Mouse (Mus musculus): ENCODE data around the gene Gfra4.

The Gfra4 gene

GRCm38 (mm10) chr2:131042988-131043387 lies at the start of gene Gfra4:
Gfra4 (minus strand) TSS chr2:131043088.
- DNase-seq (ENCODE audit: low read depth, low spot score), result no peak

- DNase-seq (ENCODE audit: low read depth, low spot score), result no peak
Measured at GRCm38 (mm10) chr2:131090852-131091251, 48.0 kb upstream of the Gfra4 start.

- DNase-seq (ENCODE audit: low read depth, low spot score), result no peak
Measured at GRCm38 (mm10) chr2:131089634-131090033, 46.7 kb upstream of the Gfra4 start.

GRCm38 (mm10) chr2:131088581-131088980 lies 45.7 kb upstream of the Gfra4 start:
- no peak for DNase-seq (ENCODE audit: low read depth, low spot score)

- no peak for DNase-seq (ENCODE audit: low read depth, low spot score)
Measured at GRCm38 (mm10) chr2:131086667-131087390, 43.9 kb upstream of the Gfra4 start, which contains the start of gene Siglec1. Siglec1 (minus strand) TSS chr2:131086765.

GRCm38 (mm10) chr2:131084206-131084605 lies 41.3 kb upstream of the Gfra4 start:
- DNase-seq (ENCODE audit: low read depth, low spot score), result no peak

GRCm38 (mm10) chr2:131080507-131080906 lies 37.6 kb upstream of the Gfra4 start:
- DNase-seq (ENCODE audit: low read depth, low spot score), result no peak

- no peak for DNase-seq (ENCODE audit: low read depth, low spot score)
Measured at GRCm38 (mm10) chr2:131072536-131072935, 29.6 kb upstream of the Gfra4 start.

GRCm38 (mm10) chr2:131067481-131067880 lies 24.6 kb upstream of the Gfra4 start:
- DNase-seq (ENCODE audit: low read depth, low spot score), result no peak

- no peak for DNase-seq (ENCODE audit: low read depth, low spot score)
Measured at GRCm38 (mm10) chr2:131066342-131066741, 23.5 kb upstream of the Gfra4 start.

GRCm38 (mm10) chr2:131063404-131063864 lies 20.5 kb upstream of the Gfra4 start, which contains the start of gene Adam33:
Adam33 (minus strand) TSS chr2:131063814.
- peak; percentile 34 for DNase-seq (ENCODE audit: low read depth, low spot score)

GRCm38 (mm10) chr2:131061607-131062006 lies 18.7 kb upstream of the Gfra4 start:
- DNase-seq (ENCODE audit: low read depth, low spot score), result no peak

- DNase-seq (ENCODE audit: low read depth, low spot score), result no peak
Measured at GRCm38 (mm10) chr2:131060784-131061183, 17.9 kb upstream of the Gfra4 start.

GRCm38 (mm10) chr2:131059781-131060540 lies 17.1 kb upstream of the Gfra4 start:
- DNase-seq (ENCODE audit: low read depth, low spot score), result no peak

- DNase-seq (ENCODE audit: low read depth, low spot score), result no peak
Measured at GRCm38 (mm10) chr2:131059377-131059776, 16.5 kb upstream of the Gfra4 start.

GRCm38 (mm10) chr2:131058672-131059071 lies 15.8 kb upstream of the Gfra4 start:
- DNase-seq (ENCODE audit: low read depth, low spot score), result no peak

GRCm38 (mm10) chr2:131056191-131056590 lies 13.3 kb upstream of the Gfra4 start:
- peak; percentile 89 for DNase-seq (ENCODE audit: low read depth, low spot score)

- DNase-seq (ENCODE audit: low read depth, low spot score), result peak; percentile 89
Measured at GRCm38 (mm10) chr2:131055631-131056030, 12.7 kb upstream of the Gfra4 start.

- no peak for DNase-seq (ENCODE audit: low read depth, low spot score)
Measured at GRCm38 (mm10) chr2:131054646-131055264, 11.9 kb upstream of the Gfra4 start.

GRCm38 (mm10) chr2:131053851-131054645 lies 11.2 kb upstream of the Gfra4 start:
- DNase-seq (ENCODE audit: low read depth, low spot score), result peak; percentile 49

- no peak for DNase-seq (ENCODE audit: low read depth, low spot score)
Measured at GRCm38 (mm10) chr2:131052862-131053418, 10.1 kb upstream of the Gfra4 start.

Measured in R1 (cell line).